Mouse (Mus musculus): ENCODE results near the gene Matk. TPM values are rescaled to one million over a fixed set of nuclear protein-coding genes. Genes with fewer than 3 reads are reported as not detected.

The Matk gene
- polyA plus RNA-seq, 1 experiment: not detected

DNA sequence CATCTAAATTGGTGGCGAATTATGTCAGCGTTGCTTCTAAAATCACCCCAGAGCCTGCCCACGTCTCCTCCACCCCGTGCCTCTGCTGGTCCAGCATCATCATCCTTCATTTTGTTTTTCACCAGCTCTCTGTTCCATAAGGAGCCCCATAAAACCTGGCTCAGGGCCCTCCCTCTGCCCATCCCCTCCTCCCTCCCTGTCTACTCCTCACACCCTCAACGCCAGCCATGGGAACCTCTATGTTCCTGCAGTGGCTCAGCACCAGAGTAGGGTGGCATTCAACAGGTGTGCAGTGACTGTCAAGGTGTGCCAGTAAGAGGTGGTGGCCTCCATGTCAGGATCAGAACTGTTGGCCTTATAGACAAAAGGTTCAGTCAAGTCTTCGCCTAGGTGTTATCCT is 42.5 kb downstream of the Matk start:
- Histone ChIP-seq H3K27ac (ENCODE audit: insufficient read depth, low read depth, low read length) (no peak overlapping the region), H3K4me1 (ENCODE audit: control insufficient read depth, insufficient read depth, low read length) (peaks cover 68% of the 10 kb centered on the region), H3K4me3 (ENCODE audit: insufficient read depth, low read depth, low read length) (peak overlapping the region; percentile 60)
- TF ChIP-seq CTCF (IDR thresholded peaks at IDR 0.05; ENCODE audit: insufficient read depth, low read depth, low read length): no peak
- 59% methylated on average over 6 of the region's 6 CpGs for WGBS

DNA sequence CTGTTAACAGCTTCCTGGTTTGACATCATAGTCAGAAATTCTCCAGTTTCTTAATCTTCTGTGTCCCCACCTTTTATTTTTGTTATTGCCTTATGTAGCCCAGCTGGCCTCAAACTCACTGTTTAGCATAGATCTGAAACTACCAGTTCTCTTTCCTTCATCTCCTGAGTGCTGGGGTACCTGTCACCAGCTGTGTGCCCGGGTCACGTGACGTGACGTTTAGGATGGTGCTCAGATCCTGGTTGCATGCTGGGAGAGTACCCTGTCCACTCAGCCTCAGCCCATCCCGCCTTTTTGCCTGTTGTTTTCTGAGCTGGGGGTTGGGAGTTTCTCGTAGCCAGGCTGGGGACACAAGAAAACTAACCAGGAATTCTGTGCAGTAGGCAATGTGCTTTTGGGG is 44.5 kb downstream of the Matk start:
- H3K27ac ChIP-seq (ENCODE audit: insufficient read depth, low read depth, low read length): peak overlapping the region; percentile 42
- no peak overlapping the region for H3K4me3 ChIP-seq (ENCODE audit: insufficient read depth, low read depth, low read length)
- TF ChIP-seq POLR2A (IDR thresholded peaks at IDR 0.05; ENCODE audit: insufficient read depth, low read depth, low read length) (no peak), CTCF (IDR thresholded peaks at IDR 0.05; ENCODE audit: insufficient read depth, low read depth, low read length) (no peak)
- H3K4me1 ChIP-seq (ENCODE audit: control insufficient read depth, insufficient read depth, low read length): peaks cover 80% of the 10 kb centered on the region
- 64% methylated on average over 6 of the region's 6 CpGs for WGBS

DNA sequence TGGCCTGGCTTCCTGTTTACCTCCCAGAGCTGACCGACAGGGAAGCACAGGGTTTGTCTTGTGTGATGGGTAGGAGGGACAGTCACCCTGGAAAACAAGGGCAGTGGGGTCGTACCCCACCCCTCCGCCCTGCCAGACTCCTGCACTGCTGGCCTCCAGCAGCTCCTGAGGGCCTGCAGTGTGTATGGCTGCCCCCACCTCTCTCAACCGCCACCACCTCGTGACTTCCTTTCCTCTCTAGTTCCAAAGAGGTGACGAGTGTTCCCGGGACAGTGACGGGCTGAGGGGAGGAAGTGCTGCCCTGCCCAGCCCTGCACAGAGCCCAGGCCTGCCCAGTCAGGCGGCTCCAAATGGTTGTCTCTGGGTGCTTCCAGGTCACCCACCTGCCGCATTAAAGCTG is 45.1 kb downstream of the Matk start:
- Histone ChIP-seq H3K4me3 (ENCODE audit: insufficient read depth, low read depth, low read length) (0 out of 2 replicates have a peak overlapping the region, but pooled peaks have one; percentile 1), H3K4me1 (ENCODE audit: control insufficient read depth, insufficient read depth, low read length) (peaks cover 86% of the 10 kb centered on the region), H3K27ac (ENCODE audit: insufficient read depth, low read depth, low read length) (peak overlapping the region; percentile 42)
- TF ChIP-seq CTCF (IDR thresholded peaks at IDR 0.05; ENCODE audit: insufficient read depth, low read depth, low read length) (no peak), POLR2A (IDR thresholded peaks at IDR 0.05; ENCODE audit: insufficient read depth, low read depth, low read length) (no peak)
- 58% methylated on average over 10 of the region's 10 CpGs for WGBS

DNA sequence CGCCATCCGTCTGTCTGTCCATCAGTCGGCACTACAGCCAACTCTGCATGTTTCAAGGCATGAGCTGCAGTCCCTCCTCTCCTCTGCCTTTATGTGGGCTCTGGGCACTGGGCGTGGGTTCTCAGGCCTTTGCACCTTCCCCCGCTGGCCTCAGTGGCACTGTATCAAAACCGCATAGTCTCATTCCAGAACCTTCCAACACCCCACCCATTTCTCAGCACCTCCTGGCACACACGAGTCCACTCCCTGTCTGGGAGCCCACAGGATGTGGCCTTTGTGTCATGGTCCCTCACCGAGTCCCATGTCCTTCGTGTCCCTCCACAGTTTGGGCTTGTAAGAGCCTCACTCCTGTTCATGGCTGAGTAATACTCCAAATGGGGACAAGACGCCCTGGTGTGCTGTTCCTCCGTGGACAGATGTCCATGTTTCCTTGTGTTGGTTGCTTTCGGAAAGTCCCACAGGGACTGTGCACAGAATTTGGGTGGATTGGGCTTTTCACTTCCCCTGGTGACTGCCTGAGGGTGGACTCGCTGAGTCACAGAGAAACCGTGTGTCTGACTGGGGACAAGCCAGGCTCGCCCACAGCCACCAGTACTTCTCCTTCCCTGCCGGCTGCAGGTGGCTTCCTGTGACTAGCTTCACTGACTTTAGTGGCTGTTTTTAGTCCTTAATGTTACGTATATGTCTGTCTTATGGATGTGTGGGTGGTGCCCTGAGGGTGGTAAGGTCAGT is 45.8 kb downstream of the Matk start:
- WGBS: 68% methylated on average over 17 of the region's 17 CpGs
- H3K4me3 ChIP-seq (ENCODE audit: insufficient read depth, low read depth, low read length): no peak overlapping the region
- TF ChIP-seq POLR2A (IDR thresholded peaks at IDR 0.05; ENCODE audit: insufficient read depth, low read depth, low read length) (no peak), CTCF (IDR thresholded peaks at IDR 0.05; ENCODE audit: insufficient read depth, low read depth, low read length) (no peak)
- H3K27ac ChIP-seq (ENCODE audit: insufficient read depth, low read depth, low read length): peak overlapping the region; percentile 42
- H3K4me1 ChIP-seq (ENCODE audit: control insufficient read depth, insufficient read depth, low read length): peaks cover 93% of the 10 kb centered on the region

DNA sequence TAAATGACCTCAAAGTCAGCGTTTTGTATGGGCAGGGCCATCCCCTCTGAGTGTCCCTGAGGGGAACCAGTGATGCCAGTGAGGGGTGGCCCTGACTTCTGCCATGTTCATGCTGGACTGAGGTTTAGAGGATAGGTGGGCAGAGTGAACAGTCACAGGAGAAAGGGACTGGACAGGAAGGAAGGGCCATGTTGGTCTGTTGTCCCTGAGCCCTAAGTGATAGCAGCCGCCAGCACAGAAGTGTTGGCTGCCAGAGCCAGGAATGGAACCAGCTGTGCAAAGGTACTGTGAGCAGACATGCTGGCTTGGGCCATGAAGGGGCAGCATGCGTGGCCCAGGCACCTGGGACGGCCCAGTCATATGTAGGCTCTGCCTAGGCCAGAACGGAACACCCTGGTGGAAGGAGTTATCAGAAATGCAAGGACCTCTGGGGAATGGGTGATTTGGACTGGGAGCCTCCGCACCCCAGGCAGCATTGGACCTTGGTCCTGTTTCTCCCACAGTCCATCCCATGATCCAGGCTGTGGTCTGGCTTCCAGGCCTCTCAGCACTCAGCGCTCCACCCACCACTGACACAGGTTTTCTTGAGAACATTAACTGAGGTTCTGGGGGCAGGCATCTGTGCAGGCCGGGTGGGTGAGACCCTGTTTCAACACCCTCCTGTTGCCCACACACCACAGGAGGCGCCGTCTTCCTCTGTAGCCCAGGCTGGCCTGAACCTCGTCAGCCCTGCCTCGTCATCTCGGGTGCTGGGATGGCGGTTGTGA is 47.0 kb downstream of the Matk start:
- Histone ChIP-seq H3K27ac (ENCODE audit: insufficient read depth, low read depth, low read length) (peak overlapping the region; percentile 42), H3K4me1 (ENCODE audit: control insufficient read depth, insufficient read depth, low read length) (peaks cover 93% of the 10 kb centered on the region), H3K4me3 (ENCODE audit: insufficient read depth, low read depth, low read length) (no peak overlapping the region)
- WGBS: 76% methylated on average over 14 of the region's 14 CpGs
- TF ChIP-seq CTCF (IDR thresholded peaks at IDR 0.05; ENCODE audit: insufficient read depth, low read depth, low read length): no peak
- TF ChIP-seq POLR2A (IDR thresholded peaks at IDR 0.05; ENCODE audit: insufficient read depth, low read depth, low read length): no peak

DNA sequence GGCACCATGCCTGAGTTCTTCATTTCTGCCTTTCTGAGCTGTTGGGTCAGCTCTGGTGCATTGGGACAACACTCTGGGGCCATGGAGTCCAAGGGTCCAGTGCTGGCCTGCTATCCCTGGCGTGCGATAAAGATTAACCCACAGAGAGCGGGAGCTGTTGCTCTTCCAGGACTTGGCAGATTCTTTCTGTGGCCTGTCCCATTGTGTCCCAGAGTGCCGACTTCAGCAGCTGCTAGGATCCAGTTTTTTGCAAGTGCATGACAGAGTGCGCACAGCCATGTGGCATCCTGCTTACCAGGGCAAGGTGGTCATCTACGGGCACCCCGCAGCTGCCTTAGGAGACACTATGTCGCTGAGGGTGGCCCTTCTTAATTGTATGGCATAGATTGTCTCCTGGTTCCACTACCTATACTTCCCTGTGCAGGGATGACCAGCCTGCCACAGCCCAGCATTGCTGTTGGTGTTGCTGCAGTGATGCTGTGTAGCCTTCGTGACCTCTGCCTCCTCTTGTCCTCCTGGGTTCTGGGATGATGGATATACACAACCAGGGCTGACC is 47.7 kb downstream of the Matk start:
- Histone ChIP-seq H3K27ac (ENCODE audit: insufficient read depth, low read depth, low read length) (peak overlapping the region; percentile 42), H3K4me3 (ENCODE audit: insufficient read depth, low read depth, low read length) (no peak overlapping the region), H3K4me1 (ENCODE audit: control insufficient read depth, insufficient read depth, low read length) (peaks cover 93% of the 10 kb centered on the region)
- WGBS: 76% methylated on average over 9 of the region's 9 CpGs
- TF ChIP-seq POLR2A (IDR thresholded peaks at IDR 0.05; ENCODE audit: insufficient read depth, low read depth, low read length) (no peak), CTCF (IDR thresholded peaks at IDR 0.05; ENCODE audit: insufficient read depth, low read depth, low read length) (no peak)

DNA sequence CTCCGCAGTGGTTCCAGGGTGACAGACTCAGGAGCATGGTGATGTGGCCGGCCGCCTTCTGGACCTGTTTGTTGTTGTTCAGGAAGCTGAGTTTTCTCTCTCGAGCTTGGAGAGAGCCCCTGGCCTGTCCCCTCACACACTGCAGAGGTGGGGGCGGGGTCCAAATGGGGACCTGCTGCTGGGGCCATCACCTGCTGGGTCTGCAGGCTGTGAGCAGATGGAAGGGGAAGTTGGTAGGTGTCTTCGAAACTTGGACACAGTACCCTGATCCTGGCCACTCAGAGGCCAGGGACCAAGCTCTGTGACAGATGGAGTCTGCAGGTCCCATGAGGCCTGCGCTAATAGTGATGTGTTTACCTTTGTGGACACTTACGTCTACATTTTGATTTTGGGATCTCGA is 48.6 kb downstream of the Matk start:
- 79% methylated on average over 9 of the region's 9 CpGs for whole genome bisulfite sequencing
- Histone ChIP-seq H3K27ac (ENCODE audit: insufficient read depth, low read depth, low read length) (no peak overlapping the region), H3K4me1 (ENCODE audit: control insufficient read depth, insufficient read depth, low read length) (peaks cover 84% of the 10 kb centered on the region), H3K4me3 (ENCODE audit: insufficient read depth, low read depth, low read length) (no peak overlapping the region)
- TF ChIP-seq CTCF (IDR thresholded peaks at IDR 0.05; ENCODE audit: insufficient read depth, low read depth, low read length) (no peak), POLR2A (IDR thresholded peaks at IDR 0.05; ENCODE audit: insufficient read depth, low read depth, low read length) (no peak)

DNA sequence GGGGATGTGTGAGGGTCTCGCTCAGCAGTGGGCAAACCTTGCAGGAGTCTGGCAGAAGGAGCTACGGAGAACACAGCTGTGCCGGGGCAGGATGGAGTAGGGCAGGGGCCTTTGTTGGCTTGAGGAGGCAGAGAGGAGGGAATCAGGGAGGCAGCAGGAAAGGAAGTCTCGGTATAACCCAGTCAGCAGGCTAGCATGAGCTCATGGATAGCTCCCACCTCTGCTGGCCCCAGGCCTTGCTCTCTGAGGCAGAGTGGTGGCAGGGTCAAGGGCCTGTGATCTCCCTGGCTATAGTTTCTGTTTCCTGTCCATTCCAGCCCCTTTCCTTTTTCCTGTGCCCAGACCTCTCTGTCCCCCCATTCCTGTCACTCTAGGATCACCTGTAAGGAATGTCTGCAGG is 49.6 kb downstream of the Matk start:
- H3K4me1 ChIP-seq (ENCODE audit: control insufficient read depth, insufficient read depth, low read length): peaks cover 77% of the 10 kb centered on the region
- WGBS: 9% methylated on average over 4 of the region's 4 CpGs
- H3K27ac ChIP-seq (ENCODE audit: insufficient read depth, low read depth, low read length): peak overlapping the region; percentile 99
- TF ChIP-seq POLR2A (IDR thresholded peaks at IDR 0.05; ENCODE audit: insufficient read depth, low read depth, low read length) (no peak), CTCF (IDR thresholded peaks at IDR 0.05; ENCODE audit: insufficient read depth, low read depth, low read length) (no peak)
- H3K4me3 ChIP-seq (ENCODE audit: insufficient read depth, low read depth, low read length): peak overlapping the region; percentile 37

DNA sequence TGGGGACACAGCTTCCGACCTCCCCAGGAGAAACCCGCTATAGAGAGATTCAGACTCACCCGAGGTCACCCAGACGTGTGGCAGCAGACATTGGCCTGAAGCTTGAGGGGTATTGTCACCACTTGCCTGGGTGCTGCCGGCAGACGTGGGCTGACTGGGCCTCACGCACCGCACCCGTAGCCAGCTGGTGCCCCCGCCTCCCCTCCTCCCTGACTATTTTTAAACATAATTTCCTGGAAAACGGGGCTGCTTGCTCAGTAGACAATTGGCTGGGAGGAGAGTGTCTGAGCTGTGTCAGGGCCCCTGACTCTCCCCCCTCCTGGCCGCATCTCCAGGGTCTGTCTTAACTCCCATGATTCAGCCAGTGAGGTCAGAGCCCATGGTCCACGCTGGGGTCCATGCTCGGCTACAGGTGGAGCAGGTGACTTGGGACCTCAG is 50.1 kb downstream of the Matk start:
- Histone ChIP-seq H3K27ac (ENCODE audit: insufficient read depth, low read depth, low read length) (peak overlapping the region; percentile 99), H3K4me1 (ENCODE audit: control insufficient read depth, insufficient read depth, low read length) (peaks cover 72% of the 10 kb centered on the region), H3K4me3 (ENCODE audit: insufficient read depth, low read depth, low read length) (peak overlapping the region; percentile 37)
- TF ChIP-seq POLR2A (IDR thresholded peaks at IDR 0.05; ENCODE audit: insufficient read depth, low read depth, low read length): no peak
- no peak for TF ChIP-seq CTCF (IDR thresholded peaks at IDR 0.05; ENCODE audit: insufficient read depth, low read depth, low read length)
- 18% methylated on average over 14 of the region's 14 CpGs for WGBS
